25 mouse cellular contexts compared by ENCODE assay signal in genomic region chr1:90086461-90086860, GRCm38 (mm10).
DNase-seq lines count a peak whose midpoint lies in the region; ATAC-seq lines count a peak whose summit lies in the region.
"Had no signal": no experiment of that assay in that cellular context is flagged by ENCODE, and none has a peak within 500 bp of the region (broad histone marks: within the 10 kb centered on the region; RNA-seq: fewer than 3 reads in every experiment).

No protein-coding gene starts in this region.

- H3K27ac ChIP-seq in hindbrain, embryonic 10.5 days: peak overlapping the region; percentile 42
- H3K27ac ChIP-seq in hindbrain, embryonic 16.5 days (ENCODE audit: low read depth, low read length): no peak overlapping the region
- H3K27ac ChIP-seq in midbrain, embryonic 13.5 days: peak overlapping the region; percentile 51
- H3K27ac ChIP-seq in midbrain, embryonic 11.5 days (ENCODE audit: low read depth, low read length): no peak overlapping the region
- peak overlapping the region; percentile 37 for H3K27ac ChIP-seq in forebrain, embryonic 12.5 days
- 0 out of 2 replicates have a peak overlapping the region, but pooled peaks have one; percentile 11 for H3K27ac ChIP-seq in limb, embryonic 10.5 days
- H3K27ac ChIP-seq: embryonic facial prominence, embryonic 13.5 days; heart, embryonic 10.5 days; liver, embryonic 13.5 days had no signal

- WGBS in hindbrain, embryonic 10.5 days: 80% methylated on average over 10 of the region's 10 CpGs
- 57% methylated on average over 10 of the region's 10 CpGs for WGBS in hindbrain, embryonic 16.5 days
- WGBS in midbrain, embryonic 13.5 days: 54% methylated on average over 10 of the region's 10 CpGs
- 65% methylated on average over 10 of the region's 10 CpGs for WGBS in midbrain, embryonic 11.5 days
- WGBS in forebrain, embryonic 12.5 days: 65% methylated on average over 10 of the region's 10 CpGs
- 93% methylated on average over 10 of the region's 10 CpGs for WGBS in limb, embryonic 10.5 days

- no peaks in the 10 kb centered on the region for H3K27me3 ChIP-seq in hindbrain, embryonic 10.5 days (ENCODE audit: insufficient read depth, poor library complexity, severe bottlenecking)
- no peaks in the 10 kb centered on the region for H3K27me3 ChIP-seq in hindbrain, embryonic 16.5 days (replicated peaks; ENCODE audit: control insufficient read depth, insufficient read depth, low read length)
- 0 out of 2 replicates have a peak, but pooled peaks cover 3% of the 10 kb centered on the region for H3K27me3 ChIP-seq in midbrain, embryonic 13.5 days
- H3K27me3 ChIP-seq in midbrain, embryonic 11.5 days (ENCODE audit: control insufficient read depth, insufficient read depth, low read length): no peaks in the 10 kb centered on the region
- H3K27me3 ChIP-seq in forebrain, embryonic 12.5 days: no peaks in the 10 kb centered on the region
- H3K27me3 ChIP-seq in limb, embryonic 10.5 days (ENCODE audit: low read depth, poor library complexity, severe bottlenecking): peaks cover 15% of the 10 kb centered on the region; the same call in 1 of the 2 replicates
- H3K27me3 ChIP-seq: embryonic facial prominence, embryonic 13.5 days; liver, embryonic 13.5 days had no signal

- no peak for DNase-seq in hindbrain, embryonic 10.5 days (ENCODE audit: low spot score)
- no peak for DNase-seq in midbrain, embryonic 11.5 days (ENCODE audit: low spot score, missing footprints)
- DNase-seq in limb, embryonic 10.5 days (ENCODE audit: low spot score): no peak
- DNase-seq in kidney, adult 8-10 months: no peak
- DNase-seq: adrenal gland, postnatal 36 days; cerebellum, adult 11 months; cerebellum, postnatal 25 days; heart, postnatal 4 days; kidney, adult 2 months; kidney, postnatal 10 days; layer of hippocampus, postnatal 36 days; liver, embryonic 13.5 days; lung, adult 2 months; lung, postnatal 14 days; retina, postnatal 1 day; right cerebral cortex, postnatal 25 days; spleen, adult 18-20 months had no signal

- no peak for ATAC-seq in hindbrain, embryonic 16.5 days
- ATAC-seq in midbrain, embryonic 13.5 days: 0 out of 2 replicates have a peak, but pooled peaks have one; percentile 10
- ATAC-seq in midbrain, embryonic 11.5 days (ENCODE audit: low FRiP score): no peak; the same call in 1 of the 2 replicates
- peak; percentile 49; the same call in 1 of the 2 replicates for ATAC-seq in forebrain, embryonic 12.5 days (ENCODE audit: low FRiP score)
- ATAC-seq: CD4-positive, CD25-positive, alpha-beta regulatory T cell, adult 4 months; inflammation-experienced regulatory T-cells, adult 6 months had no signal

- H3K9me3 ChIP-seq in hindbrain, embryonic 10.5 days: no peaks in the 10 kb centered on the region
- H3K9me3 ChIP-seq in hindbrain, embryonic 16.5 days (ENCODE audit: control insufficient read depth, low read length): no peaks in the 10 kb centered on the region; the same call in 1 of the 2 replicates
- no peaks in the 10 kb centered on the region for H3K9me3 ChIP-seq in midbrain, embryonic 13.5 days
- H3K9me3 ChIP-seq in midbrain, embryonic 11.5 days (ENCODE audit: control insufficient read depth, low read length): no peaks in the 10 kb centered on the region
- H3K9me3 ChIP-seq in forebrain, embryonic 12.5 days: no peaks in the 10 kb centered on the region
- H3K9me3 ChIP-seq in limb, embryonic 10.5 days (replicated peaks): no peaks in the 10 kb centered on the region
- H3K9me3 ChIP-seq: heart, embryonic 10.5 days; liver, embryonic 13.5 days had no signal

- H3K9ac ChIP-seq in hindbrain, embryonic 16.5 days (ENCODE audit: low read depth, low read length): no peak overlapping the region
- no peak overlapping the region for H3K9ac ChIP-seq in midbrain, embryonic 13.5 days (replicated peaks)
- H3K9ac ChIP-seq in midbrain, embryonic 11.5 days (ENCODE audit: low read length): no peak overlapping the region
- no peak overlapping the region for H3K9ac ChIP-seq in forebrain, embryonic 12.5 days
- H3K9ac ChIP-seq: embryonic facial prominence, embryonic 13.5 days; liver, embryonic 13.5 days had no signal

- H3K36me3 ChIP-seq in hindbrain, embryonic 10.5 days: no peaks in the 10 kb centered on the region
- no peaks in the 10 kb centered on the region for H3K36me3 ChIP-seq in hindbrain, embryonic 16.5 days (ENCODE audit: control insufficient read depth, insufficient read depth, low read length)
- H3K36me3 ChIP-seq in midbrain, embryonic 13.5 days: no peaks in the 10 kb centered on the region
- no peaks in the 10 kb centered on the region for H3K36me3 ChIP-seq in midbrain, embryonic 11.5 days (ENCODE audit: control insufficient read depth, insufficient read depth, low read length)
- no peaks in the 10 kb centered on the region for H3K36me3 ChIP-seq in forebrain, embryonic 12.5 days (replicated peaks)
- H3K36me3 ChIP-seq in limb, embryonic 10.5 days: no peaks in the 10 kb centered on the region
- H3K36me3 ChIP-seq: embryonic facial prominence, embryonic 13.5 days; heart, embryonic 10.5 days; liver, embryonic 13.5 days had no signal

- no peak overlapping the region for H3K4me2 ChIP-seq in hindbrain, embryonic 16.5 days (ENCODE audit: low read length)
- no peak overlapping the region for H3K4me2 ChIP-seq in midbrain, embryonic 13.5 days (replicated peaks)
- no peak overlapping the region for H3K4me2 ChIP-seq in midbrain, embryonic 11.5 days
- no peak overlapping the region for H3K4me2 ChIP-seq in forebrain, embryonic 12.5 days
- H3K4me2 ChIP-seq: embryonic facial prominence, embryonic 13.5 days; liver, embryonic 13.5 days had no signal

- H3K4me3 ChIP-seq in hindbrain, embryonic 10.5 days: no peak overlapping the region
- no peak overlapping the region for H3K4me3 ChIP-seq in hindbrain, embryonic 16.5 days (ENCODE audit: low read length)
- no peak overlapping the region for H3K4me3 ChIP-seq in midbrain, embryonic 13.5 days (replicated peaks)
- H3K4me3 ChIP-seq in midbrain, embryonic 11.5 days (ENCODE audit: low read depth, low read length): no peak overlapping the region
- no peak overlapping the region for H3K4me3 ChIP-seq in forebrain, embryonic 12.5 days (replicated peaks)
- no peak overlapping the region for H3K4me3 ChIP-seq in limb, embryonic 10.5 days
- H3K4me3 ChIP-seq: embryonic facial prominence, embryonic 13.5 days; erythroblast, embryonic 14.5 days; heart, embryonic 10.5 days; liver, embryonic 13.5 days had no signal

- peaks cover 15% of the 10 kb centered on the region for H3K4me1 ChIP-seq in hindbrain, embryonic 10.5 days (replicated peaks)
- H3K4me1 ChIP-seq in hindbrain, embryonic 16.5 days (ENCODE audit: control insufficient read depth, insufficient read depth, low read depth, low read length): no peaks in the 10 kb centered on the region; the same call in 1 of the 2 replicates
- H3K4me1 ChIP-seq in midbrain, embryonic 13.5 days (replicated peaks): peaks cover 30% of the 10 kb centered on the region
- H3K4me1 ChIP-seq in midbrain, embryonic 11.5 days (ENCODE audit: control insufficient read depth, insufficient read depth, low read length): peaks cover 20% of the 10 kb centered on the region
- H3K4me1 ChIP-seq in forebrain, embryonic 12.5 days: peaks cover 27% of the 10 kb centered on the region
- H3K4me1 ChIP-seq in limb, embryonic 10.5 days: peaks cover 12% of the 10 kb centered on the region; the same call in 1 of the 2 replicates
- H3K4me1 ChIP-seq: liver, embryonic 13.5 days had no signal

Comparison
In these comparisons a context has a peak if more than half of its experiments do, and no peak if none do; other contexts are left out.
1. H3K27ac ChIP-seq: peak in hindbrain, embryonic 10.5 days (single experiment), midbrain, embryonic 13.5 days (single experiment), forebrain, embryonic 12.5 days (single experiment) and limb, embryonic 10.5 days (single experiment); none in hindbrain, embryonic 16.5 days (single experiment) and midbrain, embryonic 11.5 days (single experiment).
2. ATAC-seq: peak in midbrain, embryonic 13.5 days (single experiment) and forebrain, embryonic 12.5 days (single experiment); none in hindbrain, embryonic 16.5 days (single experiment) and midbrain, embryonic 11.5 days (single experiment).